Mouse (Mus musculus) NIH3T3 (cell line): ENCODE results near the gene Gm13090.
A peak's percentile ranks its signal among the peaks of the same experiment; 100 is the strongest.

Source experiments
- DNase-seq: peaks from one replicate; pipeline ENCODE4 v3.0.0-alpha.2; 2012; ENCODE audit warnings: low read depth

Gm13090 gene

GRCm38 (mm10) chr4:151096334-151097103, 7.1 kb downstream of the Gm13090 start:
- DNase-seq = no peak

- no peak for DNase-seq
Observed at GRCm38 (mm10) chr4:151097104-151097438, 7.7 kb downstream of the Gm13090 start.

GRCm38 (mm10) chr4:151103646-151104045, 14.3 kb downstream of the Gm13090 start:
- no peak for DNase-seq

- no peak for DNase-seq
Observed at GRCm38 (mm10) chr4:151104147-151104546, 14.8 kb downstream of the Gm13090 start.

- no peak for DNase-seq
Observed at GRCm38 (mm10) chr4:151105886-151106285, 16.5 kb downstream of the Gm13090 start.

- no peak for DNase-seq
Observed at GRCm38 (mm10) chr4:151106468-151106867, 17.1 kb downstream of the Gm13090 start.

GRCm38 (mm10) chr4:151107131-151108001, 18.0 kb downstream of the Gm13090 start:
- DNase-seq = no peak

GRCm38 (mm10) chr4:151108028-151108771, 18.8 kb downstream of the Gm13090 start:
- no peak for DNase-seq

GRCm38 (mm10) chr4:151108834-151109241, 19.5 kb downstream of the Gm13090 start:
- DNase-seq = no peak

- no peak for DNase-seq
Observed at GRCm38 (mm10) chr4:151111226-151111625, 21.9 kb downstream of the Gm13090 start.

- DNase-seq = no peak
Observed at GRCm38 (mm10) chr4:151114574-151114973, 25.2 kb downstream of the Gm13090 start.

- no peak for DNase-seq
Observed at GRCm38 (mm10) chr4:151118883-151119282, 29.5 kb downstream of the Gm13090 start.

GRCm38 (mm10) chr4:151127636-151128548, 38.5 kb downstream of the Gm13090 start:
- DNase-seq = no peak

GRCm38 (mm10) chr4:151128641-151129541, 39.5 kb downstream of the Gm13090 start:
- peak; percentile 11 for DNase-seq

- no peak for DNase-seq
Observed at GRCm38 (mm10) chr4:151129725-151130557, 40.6 kb downstream of the Gm13090 start.

- no peak for DNase-seq
Observed at GRCm38 (mm10) chr4:151130756-151131490, 41.6 kb downstream of the Gm13090 start.

GRCm38 (mm10) chr4:151132493-151132892, 43.1 kb downstream of the Gm13090 start:
- DNase-seq = no peak

GRCm38 (mm10) chr4:151133760-151134159, 44.4 kb downstream of the Gm13090 start:
- DNase-seq = no peak

GRCm38 (mm10) chr4:151135491-151135890, 46.1 kb downstream of the Gm13090 start:
- DNase-seq = no peak
